Mouse (Mus musculus) MEL (cell line): Measurements from ENCODE around the gene Cdk17.

Experiments used
- CHD2 ChIP-seq: IDR thresholded peaks from 2 replicates; pipeline ENCODE4 v1.6.1; 2011; ENCODE audit warnings: low read length, improper control_type of control experiment
- CTCF ChIP-seq, 3 experiments: IDR thresholded peaks in 2 of 3; conservative IDR thresholded peaks in 1 of 3; 2 replicates each; pipeline ENCODE4 v1.5.1; 2011 to 2012; ENCODE audit warnings: low read length in 3 of 3, low read depth in 2 of 3, mild to moderate bottlenecking in 2 of 3, improper control_type of control experiment in 1 of 3, inconsistent platforms in 1 of 3, mixed read lengths in 1 of 3, moderate library complexity in 1 of 3; ENCODE audit not compliant: control insufficient read depth in 1 of 3, insufficient read depth in 1 of 3, poor library complexity in 1 of 3, severe bottlenecking in 1 of 3
- GABPA ChIP-seq: IDR thresholded peaks from 2 replicates; pipeline ENCODE4 v1.6.1; 2012; ENCODE audit warnings: low read depth, mild to moderate bottlenecking, inconsistent platforms, low read length, improper control_type of control experiment, moderate library complexity
- MAX ChIP-seq: IDR thresholded peaks from 2 replicates; pipeline ENCODE4 v1.6.1; 2011; ENCODE audit warnings: low read length, improper control_type of control experiment
- MAZ ChIP-seq: IDR thresholded peaks from 2 replicates; pipeline ENCODE4 v1.6.1; 2012; ENCODE audit warnings: low read depth, mild to moderate bottlenecking, inconsistent platforms, low read length, improper control_type of control experiment
- NRF1 ChIP-seq: IDR thresholded peaks from 2 replicates; pipeline ENCODE4 v1.6.1; 2014; ENCODE audit warnings: low read depth, mild to moderate bottlenecking, inconsistent platforms, low read length, improper control_type of control experiment, moderate library complexity; ENCODE audit not compliant: poor library complexity, insufficient read depth, severe bottlenecking
- POLR2A ChIP-seq, 2 experiments: IDR thresholded peaks; 2 replicates each; pipeline ENCODE4 v1.6.1; 2011 to 2012; ENCODE audit warnings: low read length in 2 of 2, mild to moderate bottlenecking in 2 of 2, control low read depth in 1 of 2, improper control_type of control experiment in 1 of 2, low read depth in 1 of 2, moderate library complexity in 1 of 2; ENCODE audit not compliant: control insufficient read depth in 1 of 2, insufficient read depth in 1 of 2, poor library complexity in 1 of 2
- RCOR1 ChIP-seq: IDR thresholded peaks from 2 replicates; pipeline ENCODE4 v1.6.1; 2012; ENCODE audit warnings: low read depth, mild to moderate bottlenecking, inconsistent platforms, low read length, improper control_type of control experiment
- TAL1 ChIP-seq: IDR thresholded peaks from 2 replicates; pipeline ENCODE4 v1.6.1; 2012; ENCODE audit warnings: mild to moderate bottlenecking, inconsistent platforms, low read length, moderate library complexity, mixed read lengths
- TCF12 ChIP-seq: IDR thresholded peaks from 2 replicates; pipeline ENCODE4 v1.6.1; 2014; ENCODE audit warnings: low read depth, mild to moderate bottlenecking, inconsistent platforms, low read length, improper control_type of control experiment, moderate library complexity
- USF1 ChIP-seq: IDR thresholded peaks from 2 replicates; pipeline ENCODE4 v1.6.1; 2014; ENCODE audit warnings: low read depth, mild to moderate bottlenecking, inconsistent platforms, low read length, improper control_type of control experiment, moderate library complexity
- ZC3H11A ChIP-seq: IDR thresholded peaks from 2 replicates; pipeline ENCODE4 v1.6.1; 2012; ENCODE audit warnings: low read depth, mild to moderate bottlenecking, inconsistent platforms, low read length, improper control_type of control experiment

- no peak for TF ChIP-seq CTCF (IDR thresholded peaks at IDR 0.05 in 2 of 3, conservative IDR thresholded peaks at IDR 0.05 in 1 of 3; ENCODE audit: control insufficient read depth in 1 of 3, insufficient read depth in 1 of 3, low read depth in 2 of 3, low read length in 3 of 3, poor library complexity in 1 of 3, severe bottlenecking in 1 of 3)
- TF ChIP-seq ZC3H11A: no peak
- TF ChIP-seq POLR2A (IDR thresholded peaks at IDR 0.05; ENCODE audit: control insufficient read depth in 1 of 2, insufficient read depth in 1 of 2, low read depth in 1 of 2, low read length in 2 of 2, poor library complexity in 1 of 2): no peak
- no peak for TF ChIP-seq NRF1
- TF ChIP-seq MAZ: no peak
- no peak for TF ChIP-seq TCF12
- TF ChIP-seq RCOR1: no peak
- no peak for TF ChIP-seq CHD2
- TF ChIP-seq GABPA: no peak
- no peak for TF ChIP-seq TAL1
- no peak for TF ChIP-seq MAX
- no peak for TF ChIP-seq USF1
These were observed 5.0 kb downstream of the Cdk17 start for GRCm38 (mm10) chr10:93165416-93166381.
